Mouse (Mus musculus) layer of hippocampus, postnatal 14 days (tissue): ENCODE measurements around the gene Metap1d. TPM values are rescaled to one million over a fixed set of nuclear protein-coding genes. Genes with fewer than 3 reads are reported as not detected.
A peak's percentile ranks its signal among the peaks of the same experiment; 100 is the strongest.

Experiments
- DNase-seq, 2 experiments: peaks; one replicate each; pipeline ENCODE4 v3.0.0; 2021 to 2022; ENCODE audit warnings: low spot score in 2 of 2, mixed read lengths in 1 of 2
- long read RNA-seq, 2 experiments: library from polyadenylated mRNA; stranded (forward); transcript quantifications; one replicate each; pipeline ENCODE4 v2.0.0; 2021
- total RNA-seq, 2 experiments: library from RNA; stranded (reverse); gene quantifications; 2 replicates each; pipeline ENCODE4 v1.2.3; 2021

The Metap1d gene
- total RNA-seq, result 10 to 100 TPM; 23.3 to 25.0 TPM
- long read RNA-seq, experiment 1, partial matches to known transcripts, result 2 of 16 reads
- long read RNA-seq, experiment 1, other reads (novel, unspliced or antisense), result 7 of 16 reads
- long read RNA-seq, experiment 2, transcript Metap1d-201 (10 exons, 1,321 nt), result major isoform, 9 of 18 reads
- long read RNA-seq, experiment 2, partial matches to known transcripts, result 2 of 18 reads
- long read RNA-seq, experiment 2, other reads (novel, unspliced or antisense), result 5 of 18 reads

GRCm38 (mm10) chr2:71453161-71453916, at the start of gene Metap1d:
TSS of gene Metap1d (plus strand) at chr2:71453276.
- peak; percentile 90 to 96 for DNase-seq

DNA sequence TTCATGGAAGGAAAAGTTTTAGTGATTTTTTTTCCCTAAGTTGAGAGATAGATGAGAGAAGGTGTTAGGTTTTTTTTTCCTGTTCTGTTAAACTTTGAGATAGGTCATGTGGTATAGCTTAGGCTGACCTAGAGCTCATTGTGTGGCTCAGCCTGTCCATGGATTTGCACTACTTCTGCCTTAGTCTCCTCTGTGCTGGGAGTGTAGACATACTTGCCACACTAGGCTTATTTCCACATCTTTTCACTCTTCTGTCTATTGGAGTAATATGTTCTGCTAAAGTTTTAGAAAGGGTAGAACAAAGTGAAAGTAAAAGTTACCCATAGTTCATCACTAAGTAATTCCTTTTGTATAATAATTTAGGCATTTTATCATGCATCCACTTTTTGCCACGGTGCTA, 47.5 kb upstream of the Metap1d start:
- DNase-seq, result no peak

GRCm38 (mm10) chr2:71418760-71419280, 34.3 kb upstream of the Metap1d start:
- no peak for DNase-seq

- DNase-seq, result no peak
Measured at GRCm38 (mm10) chr2:71419408-71419807, 33.7 kb upstream of the Metap1d start.

- DNase-seq, result no peak
Measured at GRCm38 (mm10) chr2:71420895-71421425, 32.1 kb upstream of the Metap1d start.

- no peak for DNase-seq
Measured at GRCm38 (mm10) chr2:71424545-71424944, 28.5 kb upstream of the Metap1d start.

GRCm38 (mm10) chr2:71435440-71435839, 17.6 kb upstream of the Metap1d start:
- DNase-seq, result no peak

- no peak for DNase-seq
Measured at GRCm38 (mm10) chr2:71443376-71443775, 9.7 kb upstream of the Metap1d start.

DNA sequence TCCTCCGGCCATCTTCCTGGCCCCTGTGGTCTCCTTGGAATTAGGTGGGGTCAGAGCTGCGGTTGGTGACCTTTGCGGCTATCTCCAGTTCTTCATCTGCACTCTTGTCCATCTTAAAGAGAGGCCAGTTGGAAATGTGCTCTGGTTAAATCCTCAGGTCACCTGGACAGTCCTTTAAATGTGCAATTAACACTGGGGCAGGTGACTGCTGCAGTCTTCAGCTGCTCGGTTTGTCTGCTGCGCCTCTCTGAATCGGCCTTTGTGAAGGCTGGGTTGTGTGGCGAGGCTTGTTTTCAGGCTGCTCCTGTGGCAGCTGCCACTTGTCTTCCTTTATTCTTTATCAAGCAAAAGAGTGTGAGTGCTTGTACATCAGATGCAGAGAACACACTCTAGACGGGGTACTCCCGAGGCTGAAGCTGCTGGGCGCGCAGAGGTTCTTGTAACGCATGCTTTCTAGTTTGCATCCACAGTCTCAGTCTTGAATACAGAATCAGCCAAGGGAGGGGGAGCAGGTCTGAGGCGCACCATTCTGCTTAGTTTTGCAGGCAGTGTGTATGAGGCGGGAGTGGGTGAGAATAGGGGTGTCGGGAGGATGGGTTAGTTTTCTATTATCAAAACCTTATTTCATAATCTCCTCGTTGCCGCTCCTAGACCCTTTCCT, 7.4 kb upstream of the Metap1d start:
- DNase-seq, result no peak

DNA sequence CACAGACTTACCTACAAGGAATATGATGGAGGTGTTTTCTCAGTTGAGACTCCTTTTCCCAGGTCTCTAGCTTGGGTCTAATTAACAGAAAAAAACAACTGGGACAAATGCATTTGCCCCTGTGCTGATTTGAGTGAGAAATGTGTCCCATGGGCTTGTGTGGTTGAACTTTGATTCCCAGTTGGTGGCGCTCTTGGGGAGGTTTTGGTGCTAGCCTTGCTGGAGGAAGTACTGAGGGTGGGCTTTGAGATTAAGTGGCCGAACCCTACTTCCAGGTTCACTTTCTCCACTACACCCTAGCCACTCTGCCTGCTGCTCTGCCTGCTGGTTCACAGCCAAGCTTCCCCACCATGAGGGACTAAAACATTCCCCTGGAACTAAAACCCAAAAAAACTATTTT, 3.5 kb upstream of the Metap1d start:
- no peak for DNase-seq

DNA sequence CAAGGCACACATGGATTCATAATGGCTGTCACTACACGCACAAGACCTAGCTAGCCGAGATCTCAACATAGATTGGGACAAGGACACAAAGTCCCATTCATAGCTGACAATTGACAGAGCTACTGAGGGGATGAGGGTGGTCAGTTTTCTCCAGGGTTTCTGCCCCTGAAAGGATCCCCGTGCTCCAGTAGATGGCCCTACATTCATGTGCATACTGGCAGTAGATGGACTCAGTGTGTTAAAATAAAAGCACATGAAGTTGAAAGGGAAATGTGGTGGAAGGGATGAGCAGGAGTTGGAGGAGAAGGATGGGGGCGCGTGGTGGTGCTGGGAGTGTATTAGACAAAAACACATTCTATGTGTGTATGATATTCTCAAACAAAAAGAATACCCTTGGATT, 1.3 kb upstream of the Metap1d start:
- DNase-seq, result no peak

DNA sequence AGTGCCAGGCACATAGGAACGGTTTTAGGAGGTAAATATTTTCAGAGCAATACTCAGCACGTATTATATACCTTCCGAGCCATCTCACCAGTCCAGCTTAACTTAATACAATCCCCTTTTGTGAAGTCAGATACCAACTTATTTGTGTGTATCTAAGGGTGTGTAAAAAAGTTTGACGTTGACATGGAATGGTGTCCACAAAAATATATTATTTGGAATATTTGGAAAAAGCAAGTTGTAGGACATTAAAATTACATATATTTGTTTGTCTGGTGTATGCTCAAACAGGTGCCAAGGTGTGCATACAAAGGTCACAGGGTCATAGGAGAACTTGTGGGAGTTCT, 813 bp downstream of the Metap1d start:
- no peak for DNase-seq

- DNase-seq, result no peak
Measured at GRCm38 (mm10) chr2:71458624-71459023, 5.5 kb downstream of the Metap1d start.

- DNase-seq, result no peak
Measured at GRCm38 (mm10) chr2:71459659-71460058, 6.6 kb downstream of the Metap1d start.

DNA sequence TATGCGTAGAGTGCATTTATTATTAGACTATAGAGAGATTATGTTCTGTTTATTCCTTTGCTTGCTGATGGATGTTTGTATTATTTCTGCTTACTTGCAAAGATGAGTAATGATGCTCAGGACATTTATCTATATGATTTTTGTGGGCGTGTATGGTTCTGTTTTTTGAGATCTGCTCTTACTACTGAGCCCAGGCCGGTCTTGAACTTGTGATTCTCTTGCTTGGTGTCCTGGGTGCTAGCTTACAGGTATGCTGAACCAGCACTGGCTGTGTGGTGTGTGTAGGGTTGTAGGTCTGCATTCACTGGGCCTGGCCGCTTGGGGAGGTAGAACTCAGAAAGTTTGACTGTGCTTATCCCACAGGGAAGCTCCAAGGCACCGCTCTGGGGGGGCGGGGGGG, 8.1 kb downstream of the Metap1d start:
- no peak for DNase-seq

GRCm38 (mm10) chr2:71461589-71461988, 8.5 kb downstream of the Metap1d start:
- no peak for DNase-seq

DNA sequence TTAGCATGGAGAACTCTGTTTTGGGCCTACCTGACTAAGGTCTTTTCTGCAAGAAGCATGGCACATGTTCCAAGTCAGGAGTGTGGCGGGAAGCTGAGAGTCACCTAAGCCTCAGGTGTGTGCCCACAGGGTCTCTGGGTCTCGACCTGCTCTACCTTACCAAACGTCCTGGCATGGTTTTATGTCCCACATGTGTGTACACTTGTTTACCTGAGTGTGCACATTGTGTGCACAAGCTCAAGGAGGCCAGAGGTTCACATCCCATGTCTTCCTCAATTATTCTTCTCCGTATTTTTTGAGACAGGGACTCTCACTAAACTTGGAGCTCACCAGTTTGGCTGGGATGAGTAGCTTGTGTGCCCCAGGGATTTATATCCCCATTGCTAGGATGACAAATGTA, 9.0 kb downstream of the Metap1d start:
- DNase-seq, result no peak

- DNase-seq, result no peak
Measured at GRCm38 (mm10) chr2:71462553-71462952, 9.5 kb downstream of the Metap1d start.

DNA sequence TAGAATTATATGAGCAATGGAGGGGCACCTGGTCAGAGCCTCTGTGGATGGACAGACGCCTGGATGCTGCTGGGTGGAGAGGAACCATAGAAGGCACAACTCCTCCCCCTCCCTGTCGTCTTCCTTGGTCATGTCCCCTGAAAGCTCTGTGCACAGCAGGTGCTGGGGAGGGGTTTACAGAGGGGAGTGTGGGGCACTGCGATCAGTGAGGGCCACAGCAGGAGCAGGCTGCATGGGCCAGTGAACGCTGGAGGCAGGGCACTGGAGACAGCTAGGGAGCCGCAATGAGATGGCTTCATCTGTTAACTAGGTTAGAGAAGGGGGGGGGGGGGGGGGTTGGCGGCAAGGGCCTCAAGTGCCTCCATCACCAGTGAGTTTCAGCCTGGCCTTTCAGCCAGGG, 13.0 kb downstream of the Metap1d start:
- DNase-seq, result no peak

DNA sequence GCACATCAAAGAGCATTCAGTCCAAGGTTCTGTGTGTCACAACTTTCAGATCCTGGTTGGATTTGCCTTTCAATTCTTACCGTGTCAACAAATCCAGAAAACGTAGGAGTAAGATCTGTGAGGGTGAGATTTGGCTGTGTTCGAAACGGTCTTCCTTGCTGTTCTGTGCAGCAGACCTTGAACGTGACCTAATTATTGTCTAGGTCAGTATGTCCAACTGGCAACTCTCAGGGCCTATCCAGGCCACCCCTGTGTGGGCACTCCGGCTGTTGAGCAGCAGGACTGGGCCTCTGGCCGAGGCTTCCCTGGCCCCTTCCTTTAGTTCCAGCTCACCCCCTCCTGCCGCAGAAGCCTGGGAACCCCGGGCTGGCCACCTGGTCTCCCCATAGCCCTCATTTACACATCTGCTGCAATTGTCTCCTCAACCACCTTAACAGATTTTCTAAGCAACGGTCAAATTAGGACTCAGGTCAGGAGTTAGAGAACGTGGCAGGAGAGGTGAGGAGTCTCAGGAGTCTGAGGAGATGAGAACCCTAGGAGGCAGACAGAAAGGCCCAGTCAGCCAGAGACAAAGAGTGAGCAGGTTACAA, 13.9 kb downstream of the Metap1d start:
- DNase-seq, result no peak

DNA sequence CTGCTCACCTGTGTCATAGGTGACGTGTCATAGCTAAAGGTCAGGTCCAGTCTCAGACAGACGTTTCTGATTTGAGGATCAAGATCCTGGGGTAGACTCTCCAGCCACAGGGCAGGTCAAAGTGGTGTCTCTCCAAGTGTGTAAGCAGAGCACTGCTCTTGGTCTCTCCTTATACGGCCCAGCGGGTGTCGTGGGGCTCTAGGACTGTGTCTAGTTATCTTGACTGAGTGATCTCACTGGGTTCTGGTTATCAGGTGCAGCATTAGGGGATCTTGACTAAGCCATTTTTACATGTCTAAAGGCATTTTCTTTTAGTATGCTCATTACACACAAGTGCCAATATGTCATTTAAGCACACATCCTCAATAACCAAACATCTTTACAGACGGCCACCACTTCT, 18.0 kb downstream of the Metap1d start:
- no peak for DNase-seq

DNA sequence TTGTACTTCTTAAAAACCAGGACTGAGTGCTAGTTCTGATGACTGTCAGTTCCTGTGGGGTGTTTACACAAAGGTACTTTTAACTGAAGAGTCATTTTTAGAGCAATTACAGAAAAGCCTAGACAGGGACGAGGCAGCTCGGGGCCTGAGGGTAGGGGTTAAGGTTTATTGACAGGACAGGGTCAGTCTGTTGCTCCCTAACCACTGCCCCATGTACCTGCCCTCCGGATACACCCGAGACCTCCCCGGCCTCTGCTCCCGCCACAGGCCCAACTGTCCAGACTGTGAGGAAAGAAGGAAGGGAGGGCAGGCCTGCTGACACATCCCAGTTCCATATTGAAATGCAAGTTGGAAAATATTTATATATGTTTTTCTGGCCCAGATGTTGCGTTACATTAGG, 20.8 kb downstream of the Metap1d start:
- DNase-seq, result no peak
